Mouse (Mus musculus) midbrain, embryonic 10.5 days (tissue): ENCODE measurements around the gene Ptprg. TPM values are rescaled to one million over a fixed set of nuclear protein-coding genes. Genes with fewer than 3 reads are reported as not detected.

Experiments used
- DNase-seq: peaks from one replicate; pipeline ENCODE4 v3.0.0-alpha.2; 2017; ENCODE audit warnings: low spot score
- H3K27ac ChIP-seq: fragments of 300-500 bp; sonication (generic); replicated peaks from 2 replicates; pipeline ENCODE4 v1.5.1; 2016; ENCODE audit warnings: mild to moderate bottlenecking
- H3K27me3 ChIP-seq: fragments of 300-500 bp; sonication (generic); 2 replicates; pipeline ENCODE4 v1.6.1; 2016; ENCODE audit warnings: low read depth, mild to moderate bottlenecking; ENCODE audit not compliant: poor library complexity, severe bottlenecking
- H3K36me3 ChIP-seq: fragments of 300-500 bp; sonication (generic); 2 replicates; pipeline ENCODE4 v1.6.1; 2016; ENCODE audit warnings: mild to moderate bottlenecking, moderate library complexity
- H3K4me1 ChIP-seq: fragments of 300-500 bp; sonication (generic); 2 replicates; pipeline ENCODE4 v1.6.1; 2016
- H3K4me3 ChIP-seq: fragments of 300-500 bp; sonication (generic); 2 replicates; pipeline ENCODE4 v1.5.1; 2016; ENCODE audit warnings: mild to moderate bottlenecking, moderate library complexity
- H3K9me3 ChIP-seq: fragments of 300-500 bp; sonication (generic); replicated peaks from 2 replicates; pipeline ENCODE4 v1.6.1; 2016; ENCODE audit warnings: mild to moderate bottlenecking
- WGBS: fragments of 180-500 bp; shearing (Covaris S2); methylation state at CpG from one replicate; pipeline ENCODE4 v1.1.7; 2016; 5-methylcytosine and 5-hydroxymethylcytosine counted together
- polyA plus RNA-seq: library from polyadenylated mRNA; unstranded; fragments of >200 nt; fragmentation: Nextera tagmentation; extraction: Ambion mirVana; gene quantifications from 2 replicates; pipeline ENCODE4 v1.2.1, GENCODE M21; 2016

Ptprg gene
- polyA plus RNA-seq, 1 experiment from 2014 or later = 34.8 TPM

GRCm38 (mm10) chr14:11702770-11703477 lies 149.6 kb downstream of the Ptprg start:
- no peak for DNase-seq
- WGBS = 74% methylated on average over 11 of the region's 11 CpGs
- Histone ChIP-seq H3K9me3 (no peaks in the 10 kb centered on the region), H3K4me3 (no peak overlapping the region), H3K4me1 (peaks cover 34% of the 10 kb centered on the region), H3K27me3 (no peaks in the 10 kb centered on the region), H3K36me3 (no peaks in the 10 kb centered on the region), H3K27ac (no peak overlapping the region)

- Histone ChIP-seq H3K4me3 (no peak overlapping the region), H3K4me1 (peaks cover 36% of the 10 kb centered on the region), H3K36me3 (no peaks in the 10 kb centered on the region), H3K27me3 (no peaks in the 10 kb centered on the region), H3K27ac (no peak overlapping the region), H3K9me3 (no peaks in the 10 kb centered on the region)
- 17% methylated on average over 2 of the region's 2 CpGs for WGBS
- DNase-seq = no peak
Observed at GRCm38 (mm10) chr14:11704871-11705270, 151.5 kb downstream of the Ptprg start.

- H3K36me3 ChIP-seq = peaks cover 4% of the 10 kb centered on the region; the same call in 1 of the 2 replicates
- 79% methylated on average over 2 of the region's 2 CpGs for WGBS
- H3K4me1 ChIP-seq = peaks cover 34% of the 10 kb centered on the region
Observed at GRCm38 (mm10) chr14:11709352-11709751, 156.0 kb downstream of the Ptprg start.

GRCm38 (mm10) chr14:11709798-11710197 lies 156.5 kb downstream of the Ptprg start:
- WGBS = 91% methylated on average over 8 of the region's 8 CpGs
- DNase-seq = no peak
- peaks cover 30% of the 10 kb centered on the region for H3K4me1 ChIP-seq

More at GRCm38 (mm10) chr14:11709352-11709751, 156.0 kb downstream of the Ptprg start:
- H3K27ac ChIP-seq = no peak overlapping the region
- H3K27me3 ChIP-seq = no peaks in the 10 kb centered on the region
- DNase-seq = no peak
- 0 out of 2 replicates have a peak, but pooled peaks cover 4% of the 10 kb centered on the region for H3K9me3 ChIP-seq
- H3K4me3 ChIP-seq = no peak overlapping the region

GRCm38 (mm10) chr14:11710410-11711122 lies 157.2 kb downstream of the Ptprg start:
- H3K36me3 ChIP-seq = peaks cover 4% of the 10 kb centered on the region; the same call in 1 of the 2 replicates
- peaks cover 8% of the 10 kb centered on the region; the same call in 1 of the 2 replicates for H3K9me3 ChIP-seq
- H3K4me3 ChIP-seq = no peak overlapping the region
- WGBS = 91% methylated on average over 9 of the region's 9 CpGs
- no peaks in the 10 kb centered on the region for H3K27me3 ChIP-seq
- no peak overlapping the region for H3K27ac ChIP-seq
- DNase-seq = no peak
- peaks cover 25% of the 10 kb centered on the region for H3K4me1 ChIP-seq

More at GRCm38 (mm10) chr14:11709798-11710197, 156.5 kb downstream of the Ptprg start:
- no peak overlapping the region for H3K27ac ChIP-seq
- H3K4me3 ChIP-seq = no peak overlapping the region
- no peaks in the 10 kb centered on the region for H3K27me3 ChIP-seq
- H3K9me3 ChIP-seq = 0 out of 2 replicates have a peak, but pooled peaks cover 4% of the 10 kb centered on the region
- peaks cover 4% of the 10 kb centered on the region; the same call in 1 of the 2 replicates for H3K36me3 ChIP-seq

GRCm38 (mm10) chr14:11712146-11712545 lies 158.8 kb downstream of the Ptprg start:
- peaks cover 9% of the 10 kb centered on the region; the same call in 1 of the 2 replicates for H3K9me3 ChIP-seq
- no peak overlapping the region for H3K27ac ChIP-seq
- no peaks in the 10 kb centered on the region for H3K27me3 ChIP-seq
- H3K4me1 ChIP-seq = peaks cover 41% of the 10 kb centered on the region
- no peak for DNase-seq
- peaks cover 4% of the 10 kb centered on the region; the same call in 1 of the 2 replicates for H3K36me3 ChIP-seq
- WGBS = 91% methylated on average over 6 of the region's 6 CpGs
- no peak overlapping the region for H3K4me3 ChIP-seq

GRCm38 (mm10) chr14:11716230-11716629 lies 162.9 kb downstream of the Ptprg start:
- Histone ChIP-seq H3K36me3 (no peaks in the 10 kb centered on the region), H3K9me3 (peaks cover 5% of the 10 kb centered on the region; the same call in 1 of the 2 replicates), H3K4me3 (no peak overlapping the region), H3K27me3 (no peaks in the 10 kb centered on the region), H3K27ac (peak overlapping the region; percentile 43; the same call in 1 of the 2 replicates), H3K4me1 (peaks cover 58% of the 10 kb centered on the region)
- no peak for DNase-seq
- 18% methylated on average over 3 of the region's 3 CpGs for WGBS

GRCm38 (mm10) chr14:11718201-11718600 lies 164.9 kb downstream of the Ptprg start:
- peaks cover 62% of the 10 kb centered on the region for H3K4me1 ChIP-seq
- no peak overlapping the region for H3K4me3 ChIP-seq
- peaks cover 5% of the 10 kb centered on the region; the same call in 1 of the 2 replicates for H3K36me3 ChIP-seq
- H3K27me3 ChIP-seq = no peaks in the 10 kb centered on the region
- DNase-seq = no peak
- WGBS = 90% methylated on average over 4 of the region's 4 CpGs
- H3K27ac ChIP-seq = no peak overlapping the region
- peaks cover 5% of the 10 kb centered on the region; the same call in 1 of the 2 replicates for H3K9me3 ChIP-seq

GRCm38 (mm10) chr14:11719259-11719658 lies 165.9 kb downstream of the Ptprg start:
- Histone ChIP-seq H3K36me3 (peaks cover 8% of the 10 kb centered on the region; the same call in 1 of the 2 replicates), H3K4me3 (no peak overlapping the region), H3K27me3 (no peaks in the 10 kb centered on the region), H3K4me1 (peaks cover 53% of the 10 kb centered on the region), H3K27ac (no peak overlapping the region), H3K9me3 (peaks cover 5% of the 10 kb centered on the region; the same call in 1 of the 2 replicates)
- 32% methylated on average over 7 of the region's 7 CpGs for WGBS
- DNase-seq = no peak

- DNase-seq = no peak
- Histone ChIP-seq H3K27ac (no peak overlapping the region; the same call in 1 of the 2 replicates), H3K4me3 (no peak overlapping the region), H3K4me1 (peaks cover 36% of the 10 kb centered on the region), H3K36me3 (peaks cover 11% of the 10 kb centered on the region; the same call in 1 of the 2 replicates), H3K9me3 (no peaks in the 10 kb centered on the region; the same call in 1 of the 2 replicates), H3K27me3 (no peaks in the 10 kb centered on the region)
- WGBS = 34% methylated on average over 5 of the region's 5 CpGs
Observed at GRCm38 (mm10) chr14:11722101-11722500, 168.8 kb downstream of the Ptprg start.

- no peaks in the 10 kb centered on the region; the same call in 1 of the 2 replicates for H3K9me3 ChIP-seq
- no peaks in the 10 kb centered on the region for H3K27me3 ChIP-seq
- peaks cover 11% of the 10 kb centered on the region; the same call in 1 of the 2 replicates for H3K36me3 ChIP-seq
- peaks cover 28% of the 10 kb centered on the region for H3K4me1 ChIP-seq
- WGBS = 92% methylated on average over 7 of the region's 7 CpGs
- DNase-seq = no peak
- H3K4me3 ChIP-seq = no peak overlapping the region
- no peak overlapping the region for H3K27ac ChIP-seq
Observed at GRCm38 (mm10) chr14:11723876-11724275, 170.5 kb downstream of the Ptprg start.

GRCm38 (mm10) chr14:11731223-11731920 lies 178.0 kb downstream of the Ptprg start:
- WGBS = 77% methylated on average over 7 of the region's 7 CpGs

More at GRCm38 (mm10) chr14:11731223-11731920, 178.0 kb downstream of the Ptprg start:
- no peak overlapping the region for H3K4me3 ChIP-seq
- no peak overlapping the region for H3K27ac ChIP-seq
- H3K9me3 ChIP-seq = no peaks in the 10 kb centered on the region; the same call in 1 of the 2 replicates
- H3K4me1 ChIP-seq = peaks cover 4% of the 10 kb centered on the region
- no peak for DNase-seq
- no peaks in the 10 kb centered on the region for H3K27me3 ChIP-seq
- no peaks in the 10 kb centered on the region for H3K36me3 ChIP-seq
